Mouse (Mus musculus): ENCODE results near the gene Gm26657.
A peak's percentile ranks its signal among the peaks of the same experiment; 100 is the strongest.

DNA sequence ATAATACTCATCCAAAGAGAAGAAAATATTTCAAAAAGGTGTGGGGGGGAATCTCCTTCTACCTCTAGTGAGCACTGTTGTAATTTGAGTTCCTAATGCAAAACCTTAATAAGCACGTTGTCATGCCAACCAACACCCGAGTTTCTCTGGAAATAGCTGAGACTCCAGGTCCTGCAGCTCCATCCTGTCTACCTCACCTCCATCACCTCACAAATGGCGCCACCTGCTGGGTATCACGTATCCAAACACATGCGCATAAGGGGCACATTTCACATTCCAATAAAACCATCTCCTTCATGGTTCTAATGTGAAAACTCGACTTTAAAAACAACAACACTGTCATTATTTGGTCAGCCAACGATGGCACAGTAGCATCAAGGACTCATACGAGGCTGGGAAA is 14.0 kb upstream of the Gm26657 start:
- TF ChIP-seq CTCF (IDR thresholded peaks at IDR 0.05; ENCODE audit: low read depth, low read length) = 0 out of 2 replicates have a peak, but pooled peaks have one; percentile 18
- TF ChIP-seq GATA1 (IDR thresholded peaks at IDR 0.05; ENCODE audit: borderline replicate concordance, low read length) = no peak
- no peak for TF ChIP-seq GATA2 (IDR thresholded peaks at IDR 0.05; ENCODE audit: borderline replicate concordance, low read depth, low read length)
- TF ChIP-seq POLR2AphosphoS5 (IDR thresholded peaks at IDR 0.05; ENCODE audit: insufficient replicate concordance, low read depth, low read length) = no peak

Measured in G1E (cell line).